Mouse (Mus musculus): ENCODE results near the gene Tpm1.

Gene Tpm1

DNA sequence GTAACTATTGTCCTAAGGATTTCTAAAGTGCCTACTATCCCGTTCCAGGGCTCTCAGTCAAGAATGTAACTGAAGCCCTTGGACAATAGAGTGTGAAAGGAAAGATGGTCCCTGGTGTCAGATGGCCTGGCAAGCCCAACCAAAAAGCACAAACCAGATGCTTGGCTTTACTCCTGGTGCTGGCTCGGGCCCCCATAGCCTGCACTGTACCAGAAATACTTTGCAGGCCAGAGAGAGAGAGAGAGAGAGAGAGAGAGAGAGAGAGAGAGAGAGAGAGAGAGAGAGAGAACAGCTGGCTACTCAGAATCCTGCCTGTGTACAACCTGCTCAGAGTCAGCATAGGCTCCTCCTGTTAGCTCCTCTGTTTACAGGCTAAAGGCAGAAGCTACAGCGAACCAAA, 36.7 kb downstream of the Tpm1 start:
- ChIA-PET POLR2A (interaction anchor here in 3 of 4 experiments (0.7 to 5.4 kb wide), 17 partner anchors 9 to 196 kb away, joined by 3 to 26 read pairs (median 5); partner anchors contain the start of genes Lactb (in 1 of the 3) and Rps27l (in 1 of the 3)), CTCF (interaction anchor here (0.6 to 2.9 kb wide), 9 partner anchors 11 to 125 kb away, joined by 3 to 9 read pairs (median 4); no protein-coding TSS in a partner anchor)

DNA sequence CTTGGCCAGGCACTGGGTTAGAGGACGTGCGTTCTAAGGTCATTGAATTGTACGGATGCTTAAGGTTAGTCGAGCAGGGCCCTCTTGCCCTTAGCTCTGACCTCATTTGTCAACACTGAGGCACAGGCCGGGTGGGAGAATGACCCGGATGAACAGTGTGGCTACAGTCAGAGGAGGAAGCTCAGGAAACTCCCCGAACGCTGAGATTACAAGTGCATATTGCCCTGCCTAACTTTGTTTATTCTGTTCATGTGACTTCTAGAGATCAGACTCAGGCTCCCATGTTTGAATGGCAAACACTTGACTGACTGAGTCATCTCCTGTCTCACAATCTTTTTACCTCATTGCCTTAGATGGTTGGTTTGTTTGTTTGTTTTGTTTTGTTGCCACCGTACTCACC, 37.7 kb downstream of the Tpm1 start:
- CTCF ChIA-PET, result interaction anchor here (0.7 to 2.9 kb wide), 6 partner anchors 10 to 35 kb away, joined by 3 to 9 read pairs (median 4); no protein-coding TSS in a partner anchor
- POLR2A ChIA-PET, result interaction anchor here in 1 of 4 experiments (0.8 to 5.4 kb wide), 4 partner anchors 10 to 24 kb away, joined by 3 to 26 read pairs (median 4); no protein-coding TSS in a partner anchor

DNA sequence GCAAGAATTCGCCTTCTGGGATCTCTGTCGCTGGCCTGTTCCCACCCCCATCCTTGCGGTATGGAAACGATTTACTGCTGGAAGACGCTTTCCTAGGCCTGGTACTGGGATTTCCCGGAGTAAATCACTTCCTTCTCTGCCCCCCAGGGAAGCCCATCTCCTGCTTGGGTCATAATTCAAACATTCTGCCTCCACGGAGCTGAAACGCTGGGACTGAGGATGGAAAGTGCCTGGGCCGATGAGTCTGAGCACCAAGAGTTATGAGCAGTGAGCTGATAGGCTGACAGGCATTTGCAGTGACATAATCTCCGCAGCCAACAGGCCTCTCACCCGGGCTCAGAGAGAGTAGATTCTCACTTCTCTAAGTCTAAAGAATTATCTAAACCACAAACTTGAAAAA, 40.4 kb downstream of the Tpm1 start:
- ChIA-PET POLR2A (interaction anchor here in 2 of 4 experiments (1.0 to 5.4 kb wide), 4 partner anchors 16 to 229 kb away, joined by 3 to 26 read pairs (median 4); partner anchors contain the start of gene Tpm1 (in 1 of the 2)), CTCF (interaction anchor here in 2 of 4 experiments (0.6 to 1.0 kb wide), 2 partner anchors 34 to 784 kb away, joined by 4 to 9 read pairs; no protein-coding TSS in a partner anchor)

DNA sequence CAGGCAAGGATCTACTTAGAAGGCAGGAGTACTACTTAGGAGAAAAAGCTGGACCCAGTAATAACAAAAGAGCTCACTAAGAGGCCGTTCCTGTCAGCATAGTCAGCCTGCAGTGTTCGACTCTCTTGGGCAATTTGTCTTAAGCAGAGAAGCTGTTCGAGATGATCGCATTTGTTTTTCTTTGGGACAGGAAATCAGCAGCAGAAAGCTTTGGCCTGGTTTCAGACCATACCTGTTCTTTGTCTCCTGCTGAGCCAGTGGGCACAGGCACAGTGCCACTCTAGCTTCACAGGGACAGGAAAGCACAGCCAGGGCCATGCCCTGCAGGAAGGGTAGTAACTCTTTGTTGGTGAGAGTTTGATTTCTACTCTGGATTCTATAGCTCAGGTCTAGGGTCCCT, 42.8 kb downstream of the Tpm1 start:
- POLR2A ChIA-PET, result interaction anchor here in 2 of 4 experiments (1.0 to 2.7 kb wide), 8 partner anchors 13 to 202 kb away, joined by 3 to 8 read pairs (median 4); partner anchors contain the start of genes Rps27l (in 1 of the 2) and Tpm1 (in 1 of the 2)
- CTCF ChIA-PET, result interaction anchor here in 2 of 4 experiments (1.2 to 4.4 kb wide), 3 partner anchors 37 to 211 kb away, joined by 3 to 21 read pairs (median 6); partner anchors contain the start of gene Aph1b (in 1 of the 2)

DNA sequence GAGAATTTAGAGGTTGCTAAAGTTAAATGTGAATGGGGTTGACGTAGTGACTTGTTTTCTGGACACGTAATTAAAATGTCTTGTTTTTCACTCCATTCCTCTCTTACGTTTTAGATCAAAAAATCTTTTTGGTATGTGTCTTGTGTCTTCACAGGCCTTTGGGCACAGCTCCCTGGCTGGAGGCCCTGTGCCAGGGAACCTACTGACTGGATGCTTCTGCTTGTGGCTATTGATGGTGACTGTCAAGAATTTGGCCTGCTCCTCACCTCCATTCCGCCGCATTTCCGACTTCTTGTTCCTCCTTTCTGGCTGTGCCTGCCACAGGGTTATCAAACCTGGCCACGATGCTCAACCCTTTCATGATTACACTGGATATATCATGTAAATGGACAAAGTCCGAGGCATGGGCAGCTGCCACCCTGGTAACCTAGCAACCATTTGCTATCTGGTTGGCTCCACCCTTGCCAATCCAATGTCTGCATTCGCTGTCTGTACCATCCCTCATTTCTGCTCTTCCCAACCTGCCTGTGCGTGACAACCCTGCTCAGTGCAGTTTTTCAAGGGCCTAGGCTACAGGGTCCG, 44.0 kb downstream of the Tpm1 start:
- ChIA-PET POLR2A (interaction anchor here in 2 of 4 experiments (1.0 to 8.1 kb wide), 3 partner anchors 9 to 203 kb away, joined by 3 to 67 read pairs (median 4); no protein-coding TSS in a partner anchor), CTCF (interaction anchor here in 2 of 4 experiments (4.4 to 10.0 kb wide), 2 partner anchors 39 kb away, joined by 21 to 137 read pairs; no protein-coding TSS in a partner anchor)

DNA sequence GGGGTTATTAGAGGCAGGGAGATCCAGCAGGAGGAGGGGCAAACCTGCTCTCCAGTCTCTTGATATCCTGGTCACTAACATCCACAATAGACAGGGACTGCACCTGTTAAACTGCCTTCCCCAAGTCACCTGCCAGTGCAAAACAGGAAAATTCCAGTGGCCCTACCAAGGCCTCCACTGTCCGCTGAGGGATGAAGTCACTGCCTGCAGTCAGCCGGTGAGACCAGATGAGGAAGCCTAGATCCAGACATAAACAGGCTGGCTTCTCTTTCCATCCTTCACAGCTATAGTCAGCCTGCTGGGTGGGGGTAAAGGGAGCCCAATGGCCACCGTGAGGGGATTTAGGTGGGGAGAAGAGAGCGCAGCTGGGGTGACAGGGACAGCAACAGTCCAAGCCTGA, 45.5 kb downstream of the Tpm1 start:
- ChIA-PET CTCF (interaction anchor here in 3 of 4 experiments (1.3 to 10.0 kb wide), 3 partner anchors 40 to 41 kb away, joined by 4 to 137 read pairs (median 21); no protein-coding TSS in a partner anchor), POLR2A (interaction anchor here in 2 of 4 experiments (0.8 to 8.1 kb wide), 10 partner anchors 9 to 234 kb away, joined by 3 to 67 read pairs (median 4); partner anchors contain the start of gene Tpm1 (in 1 of the 2))

DNA sequence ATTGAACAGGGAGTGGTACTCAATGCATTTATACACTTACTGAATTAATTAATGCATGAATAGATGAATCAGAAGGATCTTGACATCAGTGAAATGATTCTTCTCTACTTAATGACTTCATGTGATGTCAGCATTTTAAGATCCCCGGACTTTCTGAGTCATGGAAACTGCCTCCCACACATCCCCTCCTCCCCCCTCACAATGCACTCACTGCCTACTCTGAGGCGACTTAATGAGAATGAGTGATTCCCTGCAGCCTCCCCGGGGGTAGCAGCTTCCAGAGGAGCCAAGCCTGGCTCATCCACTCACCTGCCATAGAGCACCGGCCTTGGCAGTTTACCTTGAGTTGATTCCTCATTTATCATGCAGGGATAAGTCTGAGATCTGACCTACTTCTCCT, 46.0 kb downstream of the Tpm1 start:
- POLR2A ChIA-PET, result interaction anchor here in 2 of 4 experiments (0.7 to 8.1 kb wide), 11 partner anchors 9 to 234 kb away, joined by 3 to 67 read pairs (median 4); partner anchors contain the start of gene Tpm1 (in 1 of the 2)
- CTCF ChIA-PET, result interaction anchor here in 2 of 4 experiments (0.6 to 10.0 kb wide), 3 partner anchors 40 to 344 kb away, joined by 4 to 137 read pairs (median 4); no protein-coding TSS in a partner anchor

DNA sequence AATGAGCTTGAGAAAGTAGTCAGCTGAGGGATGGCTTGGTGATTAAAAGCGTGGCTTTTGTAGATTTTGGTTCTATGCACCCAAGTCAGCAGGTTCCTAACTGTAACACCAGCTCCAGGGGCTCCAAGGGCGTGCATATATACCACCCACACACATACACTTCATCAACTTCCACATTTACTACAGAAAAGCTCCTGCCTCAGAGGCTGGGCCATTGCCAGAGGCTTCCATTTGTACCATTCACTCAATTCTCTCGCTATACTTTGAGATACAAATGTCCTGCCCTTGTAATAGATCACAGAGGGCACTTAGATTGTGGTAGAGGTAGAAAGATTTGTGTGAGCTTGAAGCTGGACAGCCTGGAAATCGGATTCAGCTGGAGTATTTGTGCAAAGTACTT, 47.7 kb downstream of the Tpm1 start:
- ChIA-PET CTCF (interaction anchor here (0.6 to 10.0 kb wide), 45 partner anchors 10 to 1035 kb away, joined by 3 to 137 read pairs (median 4); partner anchors contain the start of gene Tpm1 (in 1 of the 4)), POLR2A (interaction anchor here (0.6 to 8.1 kb wide), 26 partner anchors 11 to 802 kb away, joined by 3 to 67 read pairs (median 5); partner anchors contain the start of genes Tpm1 (in 2 of the 4), Rab8b (in 1 of the 4) and Rps27l (in 1 of the 4))

DNA sequence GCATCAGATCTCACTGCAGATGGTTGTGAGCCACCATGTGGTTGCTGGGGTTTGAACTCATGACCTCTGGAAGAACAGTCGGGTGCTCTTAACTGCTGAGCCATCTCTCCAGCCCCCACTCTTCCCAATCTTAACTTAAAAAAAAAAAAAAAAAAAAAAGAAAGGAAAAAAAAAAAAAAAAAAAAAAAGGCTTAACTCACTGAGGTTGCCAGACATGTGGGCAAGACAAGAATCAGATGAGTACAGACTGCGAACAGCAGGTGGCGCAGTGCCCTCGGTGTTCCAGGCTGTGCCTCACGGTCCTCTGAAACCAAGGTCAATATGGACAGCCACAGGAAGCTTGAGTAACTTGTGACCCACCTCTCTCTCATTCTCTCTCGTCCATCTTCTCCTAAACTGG, 48.2 kb downstream of the Tpm1 start:
- POLR2A ChIA-PET, result interaction anchor here (0.6 to 8.1 kb wide), 29 partner anchors 11 to 876 kb away, joined by 3 to 67 read pairs (median 5); partner anchors contain the start of genes Tpm1 (in 2 of the 4), Rab8b (in 1 of the 4) and Rps27l (in 1 of the 4)

DNA sequence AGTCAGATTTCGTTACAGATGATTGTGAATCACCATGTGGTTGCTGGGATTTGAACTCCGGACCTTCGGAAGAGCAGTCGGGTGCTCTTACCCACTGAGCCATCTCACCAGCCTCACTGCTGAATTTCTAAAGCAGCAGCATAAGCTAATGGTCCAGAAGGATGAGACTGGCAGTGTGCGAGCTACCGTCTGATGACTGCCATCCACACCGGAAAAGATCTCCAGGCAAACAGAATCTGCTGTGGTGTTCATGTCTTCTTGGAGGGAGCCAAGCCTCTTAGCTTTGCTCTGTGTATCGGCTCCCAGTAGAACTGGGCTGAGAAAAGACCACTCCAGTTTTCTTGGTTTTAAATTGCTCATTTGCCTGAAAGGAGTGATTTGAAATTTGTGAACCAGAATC, 49.5 kb downstream of the Tpm1 start:
- CTCF ChIA-PET, result interaction anchor here (0.6 to 10.0 kb wide), 8 partner anchors 11 to 215 kb away, joined by 3 to 137 read pairs (median 4); no protein-coding TSS in a partner anchor
- POLR2A ChIA-PET, result interaction anchor here in 3 of 4 experiments (0.6 to 8.1 kb wide), 13 partner anchors 11 to 211 kb away, joined by 3 to 67 read pairs (median 7); partner anchors contain the start of gene Tpm1 (in 2 of the 3)

More for the DNA sequence above, 48.2 kb downstream of the Tpm1 start:
- CTCF ChIA-PET, result interaction anchor here (0.6 to 10.0 kb wide), 48 partner anchors 9 to 1034 kb away, joined by 3 to 137 read pairs (median 4); partner anchors contain the start of gene Tpm1 (in 1 of the 4)

DNA sequence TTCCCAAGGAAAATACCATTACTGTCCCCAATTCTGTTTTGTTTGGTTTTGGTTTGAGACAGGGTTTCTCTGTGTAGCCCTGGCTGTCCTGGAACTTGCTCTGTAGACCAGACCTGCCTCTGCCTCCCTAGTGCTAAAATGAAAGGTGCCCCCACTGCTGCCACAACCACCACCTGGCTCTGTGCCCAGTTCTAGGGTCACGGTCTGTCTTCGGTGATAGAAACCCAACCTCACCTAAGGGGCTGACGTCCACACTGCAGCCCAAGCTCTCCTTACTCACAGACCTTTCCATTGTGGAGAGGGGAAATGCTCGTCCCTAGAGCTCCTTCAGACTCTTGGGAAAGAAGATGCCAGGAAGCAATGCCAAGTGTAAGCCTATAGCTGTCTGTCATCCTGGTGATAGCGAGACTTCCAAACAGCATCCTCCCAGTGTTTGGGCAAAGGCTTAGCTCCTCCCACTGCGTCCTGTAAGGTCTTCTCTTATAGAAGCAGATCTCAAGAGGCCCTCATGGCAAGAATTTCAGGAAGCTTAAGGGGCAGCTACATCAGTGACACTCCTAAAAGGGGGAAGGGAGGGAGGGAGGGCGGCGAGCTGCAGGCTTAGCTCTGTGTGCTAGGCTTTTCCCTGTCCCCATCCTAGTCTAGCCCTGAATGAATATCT, 57.3 kb downstream of the Tpm1 start:
- ChIA-PET CTCF (interaction anchor here in 2 of 4 experiments (0.6 to 1.3 kb wide), 3 partner anchors 9 to 259 kb away, joined by 3 to 4 read pairs (median 3); no protein-coding TSS in a partner anchor), POLR2A (interaction anchor here in 1 of 4 experiments (3.0 kb wide), 1 partner anchor 52 kb away, joined by 9 read pairs; no protein-coding TSS in a partner anchor)

DNA sequence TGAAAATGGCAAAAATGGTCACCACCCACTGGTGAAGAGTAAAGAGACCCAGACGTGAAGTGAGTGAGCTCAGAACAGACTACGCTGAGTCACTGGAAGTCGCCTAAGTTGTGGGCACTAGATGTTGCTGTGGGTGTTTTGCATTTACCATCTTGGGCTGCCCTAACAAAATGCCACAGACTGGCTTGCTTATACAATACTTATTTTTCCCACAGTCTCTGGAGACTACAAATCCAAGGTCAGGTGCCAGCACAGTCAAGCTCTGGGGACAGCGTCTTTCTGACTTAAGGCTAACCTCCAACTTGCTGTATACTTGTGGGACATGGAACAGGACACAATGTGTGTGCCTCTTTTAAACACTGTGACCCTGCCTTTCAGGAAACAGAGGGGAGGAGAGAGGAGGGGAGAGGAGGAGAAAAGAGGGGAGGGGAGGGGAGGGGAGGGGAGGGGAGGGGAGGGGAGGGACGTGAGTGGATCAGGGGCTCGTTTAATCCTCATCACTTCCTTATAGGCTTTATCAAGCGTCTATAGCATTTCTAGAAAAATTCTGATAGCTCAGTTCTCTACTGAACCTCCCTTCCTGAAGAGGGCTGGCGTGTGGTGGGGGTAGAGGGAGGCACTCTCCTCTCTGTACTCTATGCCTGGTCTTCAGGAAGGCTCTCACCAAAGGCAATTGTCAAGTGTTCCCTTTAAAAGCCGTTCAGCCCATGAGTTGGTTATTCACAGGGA, 58.0 kb downstream of the Tpm1 start:
- POLR2A ChIA-PET, result interaction anchor here in 2 of 4 experiments (1.1 to 3.0 kb wide), 2 partner anchors 52 kb away, joined by 3 to 9 read pairs; no protein-coding TSS in a partner anchor
- CTCF ChIA-PET, result interaction anchor here in 2 of 4 experiments (0.7 to 1.3 kb wide), 4 partner anchors 10 to 54 kb away, joined by 3 to 4 read pairs (median 3); no protein-coding TSS in a partner anchor

DNA sequence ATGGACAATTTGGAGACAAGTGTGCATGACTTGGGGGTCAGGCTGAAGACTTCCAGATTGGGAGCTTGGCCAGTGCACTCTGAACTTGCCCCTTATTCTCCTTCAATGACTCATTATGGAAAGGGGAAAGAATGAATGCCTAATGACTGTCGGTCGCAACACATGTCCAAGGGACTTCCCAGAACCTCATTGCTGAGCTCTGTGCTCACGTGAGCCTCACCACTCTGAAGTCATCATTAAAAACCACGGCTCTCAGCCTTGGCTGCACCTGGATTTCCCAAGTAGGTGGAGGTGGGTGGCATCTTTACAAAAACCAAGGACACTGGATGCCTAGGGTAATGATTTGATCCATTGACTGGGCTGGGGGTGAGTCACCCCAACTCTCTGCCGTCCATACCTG, 59.2 kb downstream of the Tpm1 start:
- ChIA-PET CTCF (interaction anchor here in 1 of 4 experiments (1.0 kb wide), 1 partner anchor 55 kb away, joined by 3 read pairs; no protein-coding TSS in a partner anchor), POLR2A (interaction anchor here in 2 of 4 experiments (1.1 to 3.0 kb wide), 2 partner anchors 53 kb away, joined by 3 to 9 read pairs; no protein-coding TSS in a partner anchor)

DNA sequence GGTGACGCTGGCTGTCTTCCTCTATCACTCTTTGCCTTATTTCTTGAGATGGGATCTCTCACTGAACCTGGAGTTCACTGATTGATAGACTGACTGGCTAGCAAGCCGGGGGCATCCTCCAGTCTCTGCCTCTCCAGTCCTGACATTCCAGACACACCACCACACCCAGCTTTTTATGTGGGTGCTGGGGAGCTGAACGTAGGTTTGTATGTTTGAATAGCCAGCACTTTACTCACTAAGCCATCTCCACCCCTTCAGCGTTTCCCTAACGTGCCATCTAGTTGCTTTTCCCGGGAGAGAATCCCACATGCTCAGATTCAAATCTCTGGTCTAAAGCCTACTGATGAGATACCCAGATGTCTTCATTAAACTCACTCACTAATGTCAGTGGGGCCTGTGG, 59.6 kb downstream of the Tpm1 start:
- ChIA-PET POLR2A (interaction anchor here in 2 of 4 experiments (0.9 to 3.0 kb wide), 5 partner anchors 11 to 54 kb away, joined by 3 to 9 read pairs (median 3); partner anchors contain the start of gene Rps27l (in 1 of the 2)), CTCF (interaction anchor here in 3 of 4 experiments (0.6 to 1.5 kb wide), 3 partner anchors 10 to 54 kb away, joined by 3 read pairs; no protein-coding TSS in a partner anchor)

DNA sequence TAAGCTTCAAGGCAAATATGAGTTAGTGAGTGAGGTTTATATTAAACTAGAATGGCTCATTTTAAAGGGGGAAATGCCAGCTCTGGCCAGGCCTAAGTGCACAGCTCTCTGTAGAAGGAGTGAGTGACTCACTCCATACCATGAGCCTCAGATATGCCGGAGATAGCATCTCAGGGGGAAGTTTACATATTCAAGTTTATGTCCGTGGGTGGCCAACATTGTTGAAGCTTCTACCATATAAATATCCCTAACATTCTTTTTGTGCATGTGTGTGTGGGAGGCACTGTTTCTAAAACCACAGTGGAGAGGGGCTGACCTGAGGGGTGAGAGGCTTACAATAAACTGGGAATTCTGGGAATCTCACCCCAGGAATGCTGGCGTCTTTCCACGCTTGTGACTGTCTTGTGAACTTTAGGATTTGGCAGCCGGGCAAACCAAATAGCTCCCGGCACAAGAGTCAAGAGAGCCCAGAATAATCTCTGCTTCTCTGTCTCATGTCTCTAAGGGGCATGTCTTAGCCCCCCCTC, 60.3 kb downstream of the Tpm1 start:
- CTCF ChIA-PET, result interaction anchor here (0.6 to 1.5 kb wide), 7 partner anchors 9 to 1027 kb away, joined by 3 read pairs; no protein-coding TSS in a partner anchor
- POLR2A ChIA-PET, result interaction anchor here in 2 of 4 experiments (0.9 to 2.9 kb wide), 4 partner anchors 12 to 43 kb away, joined by 3 to 7 read pairs (median 3); partner anchors contain the start of gene Rps27l (in 1 of the 2)

DNA sequence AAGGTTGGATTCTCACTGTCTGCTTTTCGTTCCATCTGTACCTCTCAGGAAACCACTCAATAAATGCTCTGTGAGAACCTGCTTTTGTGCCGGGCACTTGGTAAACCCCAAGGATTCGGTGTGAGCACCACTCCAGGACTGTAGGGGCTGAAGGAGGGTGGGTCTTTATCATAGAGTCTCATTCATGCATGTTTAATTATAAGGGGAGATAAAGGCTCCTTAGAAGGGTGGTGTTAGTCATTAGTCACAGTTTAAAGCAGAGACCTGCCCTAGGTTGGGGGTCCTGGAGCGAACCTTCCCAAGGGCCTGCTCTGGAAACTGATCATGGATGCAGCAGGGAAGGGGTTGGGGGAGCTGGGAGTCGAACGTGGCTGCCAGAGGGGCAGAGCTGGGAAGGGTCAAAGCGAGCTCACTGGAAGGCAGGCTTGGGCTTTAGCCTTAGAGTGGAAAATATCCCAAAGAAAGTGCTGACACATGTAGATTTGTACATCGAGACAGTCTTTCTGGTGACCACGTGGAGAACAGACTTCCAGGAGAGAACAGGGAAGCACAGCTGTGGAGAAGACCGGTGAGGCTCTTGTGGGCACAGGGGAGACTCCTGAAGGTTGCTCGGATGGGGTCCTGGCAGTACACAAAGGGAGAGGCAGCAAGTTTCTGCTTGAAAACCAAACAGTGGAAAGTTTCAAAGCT, 60.9 kb downstream of the Tpm1 start:
- ChIA-PET POLR2A (interaction anchor here in 2 of 4 experiments (0.9 to 2.9 kb wide), 4 partner anchors 13 to 42 kb away, joined by 3 to 7 read pairs (median 3); partner anchors contain the start of gene Rps27l (in 1 of the 2)), CTCF (interaction anchor here in 3 of 4 experiments (0.6 to 1.5 kb wide), 5 partner anchors 11 to 1027 kb away, joined by 3 read pairs; no protein-coding TSS in a partner anchor)

Measured in embryonic stem cell, embryonic (primary cell).